Mouse (Mus musculus) lung, postnatal 0 days (tissue): Measurements from ENCODE around the gene Rimkla.

Source experiments
- CTCF ChIP-seq: IDR thresholded peaks from 2 replicates; pipeline ENCODE4 v1.5.1; 2016; ENCODE audit warnings: antibody characterized with exemption, mild to moderate bottlenecking
- EP300 ChIP-seq: IDR thresholded peaks from 2 replicates; pipeline ENCODE4 v1.6.1; 2016; ENCODE audit warnings: antibody characterized with exemption, mild to moderate bottlenecking, control low read depth

DNA sequence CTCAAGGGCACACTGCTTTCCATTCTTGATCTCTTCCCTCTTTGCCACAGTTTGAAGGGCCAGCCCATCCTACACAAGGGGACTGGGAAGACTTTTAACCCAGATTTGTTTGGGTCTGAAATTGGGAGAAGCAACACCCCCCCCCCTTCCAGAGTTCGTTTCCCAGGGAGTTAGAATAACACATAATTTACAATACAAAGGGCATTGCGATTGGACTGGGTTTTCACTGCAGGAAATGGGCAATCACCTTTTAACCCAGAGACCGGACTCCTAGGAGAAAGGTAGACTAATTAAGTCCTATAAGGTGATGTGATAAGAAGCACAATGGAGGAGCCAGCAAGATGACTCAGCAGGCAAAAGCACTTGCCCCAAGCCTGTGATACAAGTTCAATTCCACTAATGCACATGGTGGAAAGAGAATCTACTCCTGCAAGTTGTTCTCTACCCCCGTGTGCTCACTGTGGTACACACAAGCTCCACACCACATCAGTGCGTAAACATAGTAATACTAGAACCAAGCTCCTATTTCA is 6.0 kb upstream of the Rimkla start:
- TF ChIP-seq EP300 (no peak), CTCF (no peak)
